Mouse (Mus musculus): ENCODE data around the gene Hist2h3c2.

Gene Hist2h3c2

GRCm38 (mm10) chr3:96197129-96197749, 41.7 kb downstream of the Hist2h3c2 start:
- DNase-seq (ENCODE audit: low spot score in 2 of 2), result peak; percentile 81 to 86

GRCm38 (mm10) chr3:96196437-96197128, 42.3 kb downstream of the Hist2h3c2 start:
- no peak for DNase-seq (ENCODE audit: low spot score in 2 of 2)

- DNase-seq (ENCODE audit: low spot score in 2 of 2), result no peak
Observed at GRCm38 (mm10) chr3:96195616-96196313, 43.2 kb downstream of the Hist2h3c2 start.

GRCm38 (mm10) chr3:96194966-96195365, 44.0 kb downstream of the Hist2h3c2 start:
- DNase-seq (ENCODE audit: low spot score in 2 of 2), result no peak

- no peak for DNase-seq (ENCODE audit: low spot score in 2 of 2)
Observed at GRCm38 (mm10) chr3:96192977-96193376, 46.0 kb downstream of the Hist2h3c2 start.
